Mouse (Mus musculus): ENCODE results near the gene Slc12a7.

- TF ChIP-seq CTCF (IDR thresholded peaks at IDR 0.05; ENCODE audit: low read depth) (no peak), EP300 (IDR thresholded peaks at IDR 0.05; ENCODE audit: low read depth) (no peak)
These were observed 70.7 kb downstream of the Slc12a7 start for GRCm38 (mm10) chr13:73803450-73804178.
